Mouse (Mus musculus): ENCODE measurements around the gene Neu4. TPM values are rescaled to one million over a fixed set of nuclear protein-coding genes. Genes with fewer than 3 reads are reported as not detected.

The Neu4 gene
- polyA plus RNA-seq, 1 experiment from 2014 or later = not detected

DNA sequence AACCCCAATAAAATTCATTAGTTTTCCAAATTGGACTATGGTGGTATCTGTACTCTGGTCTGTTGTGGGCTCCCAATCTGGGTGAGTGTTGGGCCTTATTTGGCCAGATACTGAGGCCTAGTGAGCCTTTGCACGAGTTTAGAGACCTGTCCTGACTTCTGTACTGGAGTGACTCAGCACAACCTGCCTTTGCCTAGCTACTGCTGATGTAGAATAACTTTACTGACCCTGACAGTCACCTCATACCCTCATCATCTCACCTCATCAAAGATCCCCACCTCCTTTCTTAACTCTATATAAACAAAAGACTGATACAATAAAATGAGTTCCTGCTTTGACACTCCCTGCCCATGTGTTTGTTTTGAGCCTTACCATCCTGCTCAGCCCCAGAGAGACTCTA lies 56.5 kb downstream of the Neu4 start:
- ATAC-seq = no peak
- H3K27ac ChIP-seq (ENCODE audit: low read length) = no peak overlapping the region

More for the DNA sequence above, 56.5 kb downstream of the Neu4 start:
- no peaks in the 10 kb centered on the region for H3K9me3 ChIP-seq (ENCODE audit: control insufficient read depth, low read length)
- 17% methylated on average over 1 of the region's 1 CpGs for WGBS
- H3K4me2 ChIP-seq (ENCODE audit: low read length) = no peak overlapping the region
- no peak overlapping the region for H3K4me3 ChIP-seq (replicated peaks; ENCODE audit: low read length)
- no peaks in the 10 kb centered on the region for H3K4me1 ChIP-seq (replicated peaks; ENCODE audit: control insufficient read depth, insufficient read depth, low read length)
- no peak overlapping the region for H3K9ac ChIP-seq (replicated peaks; ENCODE audit: low read depth, low read length)
- no peaks in the 10 kb centered on the region for H3K36me3 ChIP-seq (ENCODE audit: control insufficient read depth, insufficient read depth)
- no peaks in the 10 kb centered on the region for H3K27me3 ChIP-seq (replicated peaks; ENCODE audit: control insufficient read depth, insufficient read depth, low read length)

Other genes with a start within 250 kb of the Neu4 start
- 180 and 189 TPM in 2 replicates for gene Dtymk, start 218.5 kb upstream of the Neu4 start, polyA plus RNA-seq (2015; fragmentation: Nextera tagmentation; extraction: Ambion mirVana)
- 11.9 and 12.3 TPM in 2 replicates for gene Ing5, start 216.5 kb upstream of the Neu4 start, polyA plus RNA-seq (2015; fragmentation: Nextera tagmentation; extraction: Ambion mirVana)
- gene D2hgdh, start 195.5 kb upstream of the Neu4 start, polyA plus RNA-seq (2015; fragmentation: Nextera tagmentation; extraction: Ambion mirVana) = 17.2 and 19.5 TPM in 2 replicates
- not detected in 2 replicates for gene Gal3st2, start 159.1 kb upstream of the Neu4 start, polyA plus RNA-seq (2015; fragmentation: Nextera tagmentation; extraction: Ambion mirVana)
- 0.08 TPM in 1 of 2 replicates, not detected in the other for gene Gal3st2b, start 102.1 kb upstream of the Neu4 start, polyA plus RNA-seq (2015; fragmentation: Nextera tagmentation; extraction: Ambion mirVana)
- not detected in 2 replicates for gene Gal3st2c, start 29.9 kb upstream of the Neu4 start, polyA plus RNA-seq (2015; fragmentation: Nextera tagmentation; extraction: Ambion mirVana)
- not detected in 2 replicates for gene Pdcd1, start 32.1 kb downstream of the Neu4 start, polyA plus RNA-seq (2015; fragmentation: Nextera tagmentation; extraction: Ambion mirVana)

Data from forebrain, embryonic 16.5 days (tissue).